Mouse (Mus musculus): ENCODE data around the gene Nob1. TPM values are rescaled to one million over a fixed set of nuclear protein-coding genes. Genes with fewer than 3 reads are reported as not detected.

Nob1 gene
- total and polyA plus RNA-seq, 2 experiments from 2014 or later, result 29.7 to 56.0 TPM

- Histone ChIP-seq H3K27me3 (ENCODE audit: insufficient read depth, low read length) (no peaks in the 10 kb centered on the region), H3K9ac (no peak overlapping the region), H3K4me1 (ENCODE audit: insufficient read depth) (no peaks in the 10 kb centered on the region), H3K36me3 (ENCODE audit: insufficient read depth) (peaks cover 96% of the 10 kb centered on the region), H3K27ac (ENCODE audit: low read depth, low read length) (no peak overlapping the region), H3K4me2 (ENCODE audit: low read depth) (no peak overlapping the region), H3K9me3 (ENCODE audit: low read length) (no peaks in the 10 kb centered on the region), H3K4me3 (ENCODE audit: low read depth, low read length) (no peak overlapping the region)
- 86% methylated on average over 12 of the region's 12 CpGs for WGBS
- DNase-seq (no peak), ATAC-seq (no peak)
- no peak for TF ChIP-seq CTCF (IDR thresholded peaks at IDR 0.05; ENCODE audit: low read depth)
These were observed 7.8 kb downstream of the Nob1 start for GRCm38 (mm10) chr8:107417001-107417400.

- Histone ChIP-seq H3K4me3 (ENCODE audit: low read depth, low read length) (no peak overlapping the region), H3K27ac (ENCODE audit: low read depth, low read length) (no peak overlapping the region), H3K9ac (no peak overlapping the region), H3K36me3 (ENCODE audit: insufficient read depth) (peaks cover 93% of the 10 kb centered on the region), H3K9me3 (ENCODE audit: low read length) (no peaks in the 10 kb centered on the region), H3K4me2 (ENCODE audit: low read depth) (no peak overlapping the region), H3K4me1 (ENCODE audit: insufficient read depth) (no peaks in the 10 kb centered on the region), H3K27me3 (ENCODE audit: insufficient read depth, low read length) (no peaks in the 10 kb centered on the region)
- ATAC-seq (no peak), DNase-seq (no peak)
- 91% methylated on average over 10 of the region's 10 CpGs for WGBS
- TF ChIP-seq CTCF (IDR thresholded peaks at IDR 0.05; ENCODE audit: low read depth), result no peak
These were observed 11.0 kb downstream of the Nob1 start for GRCm38 (mm10) chr8:107413881-107414280.

- TF ChIP-seq CTCF (IDR thresholded peaks at IDR 0.05; ENCODE audit: low read depth), result no peak
- H3K4me2 ChIP-seq (ENCODE audit: low read depth), result no peak overlapping the region
- peaks cover 89% of the 10 kb centered on the region for H3K36me3 ChIP-seq (ENCODE audit: insufficient read depth)
- WGBS, result 89% methylated on average over 8 of the region's 8 CpGs
- H3K27ac ChIP-seq (ENCODE audit: low read depth, low read length), result no peak overlapping the region
- DNase-seq, result no peak
- no peaks in the 10 kb centered on the region for H3K9me3 ChIP-seq (ENCODE audit: low read length)
- no peak overlapping the region for H3K4me3 ChIP-seq (ENCODE audit: low read depth, low read length)
- H3K4me1 ChIP-seq (ENCODE audit: insufficient read depth), result no peaks in the 10 kb centered on the region
- H3K9ac ChIP-seq, result no peak overlapping the region
- no peak for ATAC-seq
- H3K27me3 ChIP-seq (ENCODE audit: insufficient read depth, low read length), result no peaks in the 10 kb centered on the region
These were observed 12.3 kb downstream of the Nob1 start for GRCm38 (mm10) chr8:107412552-107412951.

DNA sequence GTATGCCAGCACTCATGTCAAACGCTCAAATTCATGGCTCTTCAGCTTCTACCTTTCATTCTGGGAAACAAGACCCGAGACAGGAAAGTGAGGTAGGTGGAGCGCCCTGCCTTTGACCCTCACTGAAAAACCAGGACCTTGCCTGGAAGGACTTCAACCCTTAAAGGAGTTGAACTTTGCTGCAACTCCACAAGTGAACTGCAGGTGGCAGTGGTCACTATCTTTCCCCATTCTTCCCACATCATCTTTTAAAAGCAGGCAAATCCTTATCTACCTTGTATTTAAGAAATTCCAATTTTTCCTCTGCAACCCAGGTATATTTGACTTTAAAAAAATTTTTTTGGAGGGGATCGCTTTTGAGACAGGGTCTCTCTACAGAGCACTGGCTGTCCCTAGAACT is 13.5 kb downstream of the Nob1 start:
- H3K27me3 ChIP-seq (ENCODE audit: insufficient read depth, low read length), result no peaks in the 10 kb centered on the region
- no peak overlapping the region for H3K4me2 ChIP-seq (ENCODE audit: low read depth)
- no peak overlapping the region for H3K4me3 ChIP-seq (ENCODE audit: low read depth, low read length)
- TF ChIP-seq CTCF (IDR thresholded peaks at IDR 0.05; ENCODE audit: low read depth), result peak; percentile 77
- no peak overlapping the region for H3K27ac ChIP-seq (ENCODE audit: low read depth, low read length)
- peak; percentile 44 for DNase-seq
- no peak for ATAC-seq
- peaks cover 79% of the 10 kb centered on the region for H3K36me3 ChIP-seq (ENCODE audit: insufficient read depth)
- no peaks in the 10 kb centered on the region for H3K4me1 ChIP-seq (ENCODE audit: insufficient read depth)
- H3K9me3 ChIP-seq (ENCODE audit: low read length), result no peaks in the 10 kb centered on the region
- 73% methylated on average over 4 of the region's 4 CpGs for WGBS
- no peak overlapping the region for H3K9ac ChIP-seq

GRCm38 (mm10) chr8:107405935-107406334 is 18.9 kb downstream of the Nob1 start:
- no peak for ATAC-seq
- TF ChIP-seq CTCF (IDR thresholded peaks at IDR 0.05; ENCODE audit: low read depth), result no peak
- no peak overlapping the region for H3K4me2 ChIP-seq (ENCODE audit: low read depth)
- no peak for DNase-seq
- H3K36me3 ChIP-seq (ENCODE audit: insufficient read depth), result peaks cover 27% of the 10 kb centered on the region
- peaks cover 11% of the 10 kb centered on the region; the same call in 1 of the 2 replicates for H3K4me1 ChIP-seq (ENCODE audit: insufficient read depth)
- H3K4me3 ChIP-seq (ENCODE audit: low read depth, low read length), result no peak overlapping the region
- 61% methylated on average over 3 of the region's 3 CpGs for WGBS
- no peak overlapping the region for H3K27ac ChIP-seq (ENCODE audit: low read depth, low read length)
- H3K9me3 ChIP-seq (ENCODE audit: low read length), result no peaks in the 10 kb centered on the region
- H3K9ac ChIP-seq, result no peak overlapping the region
- no peaks in the 10 kb centered on the region for H3K27me3 ChIP-seq (ENCODE audit: insufficient read depth, low read length)

GRCm38 (mm10) chr8:107404057-107404456 is 20.8 kb downstream of the Nob1 start:
- Histone ChIP-seq H3K9ac (no peak overlapping the region), H3K4me2 (ENCODE audit: low read depth) (no peak overlapping the region), H3K4me3 (ENCODE audit: low read depth, low read length) (no peak overlapping the region), H3K9me3 (ENCODE audit: low read length) (no peaks in the 10 kb centered on the region), H3K27me3 (ENCODE audit: insufficient read depth, low read length) (no peaks in the 10 kb centered on the region), H3K36me3 (ENCODE audit: insufficient read depth) (peaks cover 10% of the 10 kb centered on the region), H3K4me1 (ENCODE audit: insufficient read depth) (peaks cover 11% of the 10 kb centered on the region; the same call in 1 of the 2 replicates), H3K27ac (ENCODE audit: low read depth, low read length) (no peak overlapping the region)
- no peak for TF ChIP-seq CTCF (IDR thresholded peaks at IDR 0.05; ENCODE audit: low read depth)
- no peak for DNase-seq
- no peak for ATAC-seq
- 76% methylated on average over 4 of the region's 4 CpGs for WGBS

- no peaks in the 10 kb centered on the region for H3K9me3 ChIP-seq (ENCODE audit: low read length)
- ATAC-seq (peak; percentile 98), DNase-seq (peak; percentile 86)
- TF ChIP-seq CTCF (IDR thresholded peaks at IDR 0.05; ENCODE audit: low read depth), result no peak
- 0 out of 2 replicates have a peak, but pooled peaks cover 6% of the 10 kb centered on the region for H3K36me3 ChIP-seq (ENCODE audit: insufficient read depth)
- H3K4me3 ChIP-seq (ENCODE audit: low read depth, low read length), result peak within 1 kb of the TSS; percentile 38
- H3K9ac ChIP-seq, result peak within 1 kb of the TSS; percentile 31
- peaks cover 11% of the 10 kb centered on the region; the same call in 1 of the 2 replicates for H3K4me1 ChIP-seq (ENCODE audit: insufficient read depth)
- H3K27ac ChIP-seq (ENCODE audit: low read depth, low read length), result peak within 1 kb of the TSS; percentile 36; the same call in 1 of the 2 replicates
- WGBS, result 11% methylated on average over 22 of the region's 22 CpGs
- H3K27me3 ChIP-seq (ENCODE audit: insufficient read depth, low read length), result no peaks in the 10 kb centered on the region
- peak within 1 kb of the TSS; percentile 63 for H3K4me2 ChIP-seq (ENCODE audit: low read depth)
These were observed 21.6 kb downstream of the Nob1 start, which contains the start of gene Nqo1 for GRCm38 (mm10) chr8:107403038-107403781. TSS of gene Nqo1 (minus strand) at chr8:107403206.

All from forebrain, postnatal 0 days (tissue).